Mouse (Mus musculus): Measurements from ENCODE around the gene Wbp4.
"Not testable (repeated sequence)": the region's sequence is repeated elsewhere in the genome, so short reads cannot be mapped to it uniquely, and the experiment has no call there.

DNA sequence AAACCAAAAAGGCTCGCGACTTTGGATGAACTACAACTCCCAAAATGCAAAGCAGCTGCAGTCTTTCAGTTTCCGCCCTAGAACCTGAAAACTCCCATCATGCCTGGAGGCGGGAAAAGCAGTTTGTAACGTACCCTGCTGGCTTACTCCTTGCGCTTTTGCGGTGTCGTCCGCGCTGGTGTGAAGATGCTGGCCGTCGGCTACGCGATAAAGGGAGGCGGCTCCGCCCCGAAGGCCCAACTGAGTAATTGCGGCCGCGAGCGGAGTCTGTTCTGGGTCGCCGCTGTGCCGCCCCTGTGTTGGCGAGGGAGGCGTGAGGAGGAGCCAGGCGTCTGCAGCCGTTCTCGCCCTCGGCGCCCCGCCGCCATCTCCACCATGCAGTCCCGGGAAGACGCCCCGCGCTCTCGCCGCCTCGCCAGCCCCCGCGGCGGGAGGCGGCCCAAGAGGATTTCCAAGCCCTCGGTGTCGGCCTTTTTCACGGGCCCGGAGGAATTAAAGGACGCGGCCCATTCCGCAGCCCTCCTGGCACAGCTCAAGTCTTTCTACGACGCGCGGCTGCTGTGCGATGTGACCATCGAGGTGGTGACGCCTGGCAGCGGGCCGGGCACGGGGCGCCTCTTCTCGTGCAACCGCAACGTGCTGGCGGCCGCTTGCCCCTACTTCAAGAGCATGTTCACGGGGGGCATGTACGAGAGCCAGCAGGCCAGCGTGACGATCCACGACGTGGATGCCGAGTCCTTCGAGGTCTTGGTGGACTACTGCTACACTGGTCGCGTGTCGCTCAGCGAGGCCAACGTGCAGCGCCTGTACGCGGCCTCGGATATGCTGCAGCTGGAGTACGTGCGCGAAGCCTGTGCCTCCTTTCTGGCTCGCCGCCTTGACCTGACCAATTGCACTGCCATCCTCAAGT, 29.4 kb downstream of the Wbp4 start, which contains the start of gene Kbtbd6:
- TF ChIP-seq EP300 (IDR thresholded peaks at IDR 0.05; ENCODE audit: insufficient read depth, low read depth, low read length); CTCF (IDR thresholded peaks at IDR 0.05; ENCODE audit: low read depth, low read length): not testable (repeated sequence)
- peak; percentile 44 for TF ChIP-seq POLR2A (IDR thresholded peaks at IDR 0.05; ENCODE audit: insufficient read depth, low read length)

All from ES-Bruce4 (cell line).